Mouse (Mus musculus) MEL (cell line): ENCODE data around the gene Endou. TPM values are rescaled to one million over a fixed set of nuclear protein-coding genes. Genes with fewer than 3 reads are reported as not detected.

ENCODE experiments used
- DNase-seq: peaks from one replicate; pipeline ENCODE4 v3.0.0; 2011; ENCODE audit warnings: low read depth, low spot score
- H3K27ac ChIP-seq: 2 replicates; pipeline ENCODE4 v1.5.1; 2012; ENCODE audit warnings: low read depth, mild to moderate bottlenecking, control low read depth, low read length, moderate library complexity; ENCODE audit not compliant: control insufficient read depth
- H3K27me3 ChIP-seq, 2 experiments: fragments of 150-350 bp in 1 of 2; sonication (generic) in 1 of 2; 2 replicates each; pipeline ENCODE4 v1.6.1; 2012; ENCODE audit warnings: low read length in 2 of 2, mild to moderate bottlenecking in 2 of 2, improper control_type of control experiment in 1 of 2, moderate library complexity in 1 of 2; ENCODE audit not compliant: insufficient read depth in 2 of 2, control insufficient read depth in 1 of 2
- H3K36me3 ChIP-seq, 2 experiments: 2 replicates each; pipeline ENCODE4 v1.6.1; 2012 to 2014; ENCODE audit warnings: low read length in 2 of 2, improper control_type of control experiment in 1 of 2, inconsistent platforms in 1 of 2, mild to moderate bottlenecking in 1 of 2; ENCODE audit not compliant: insufficient read depth in 2 of 2, control insufficient read depth in 1 of 2
- H3K4me1 ChIP-seq, 2 experiments: fragments of 150-350 bp in 1 of 2; sonication (generic) in 1 of 2; 2 replicates each; pipeline ENCODE4 v1.6.1; 2012; ENCODE audit warnings: low read length in 2 of 2, improper control_type of control experiment in 1 of 2, mild to moderate bottlenecking in 1 of 2; ENCODE audit not compliant: insufficient read depth in 2 of 2, control insufficient read depth in 1 of 2
- H3K4me3 ChIP-seq, 2 experiments: fragments of 150-350 bp in 1 of 2; sonication (generic) in 1 of 2; 2 replicates each; pipeline ENCODE4 v1.5.1; 2012; ENCODE audit warnings: low read depth in 2 of 2, low read length in 2 of 2, mild to moderate bottlenecking in 2 of 2, moderate library complexity in 2 of 2, control low read depth in 1 of 2, improper control_type of control experiment in 1 of 2; ENCODE audit not compliant: control insufficient read depth in 1 of 2, insufficient read depth in 1 of 2
- H3K79me2 ChIP-seq: 2 replicates; pipeline ENCODE4 v1.6.1; 2012; ENCODE audit warnings: mild to moderate bottlenecking, low read length, moderate library complexity; ENCODE audit not compliant: control insufficient read depth, poor library complexity, insufficient read depth
- H3K9ac ChIP-seq: 2 replicates; pipeline ENCODE4 v1.6.1; 2012; ENCODE audit warnings: low read depth, mild to moderate bottlenecking, control low read depth, low read length, moderate library complexity; ENCODE audit not compliant: control insufficient read depth, poor library complexity, severe bottlenecking
- H3K9me3 ChIP-seq: fragments of 150-350 bp; sonication (generic); replicated peaks from 2 replicates; pipeline ENCODE4 v1.6.1; 2012; ENCODE audit warnings: mild to moderate bottlenecking, low read length, improper control_type of control experiment, moderate library complexity; ENCODE audit not compliant: insufficient read depth
- CHD1 ChIP-seq: IDR thresholded peaks from 2 replicates; pipeline ENCODE4 v1.6.1; 2012; ENCODE audit warnings: low read depth, mild to moderate bottlenecking, inconsistent platforms, low read length, improper control_type of control experiment
- CTCF ChIP-seq, 3 experiments: IDR thresholded peaks in 2 of 3; conservative IDR thresholded peaks in 1 of 3; 2 replicates each; pipeline ENCODE4 v1.5.1; 2011 to 2012; ENCODE audit warnings: low read length in 3 of 3, low read depth in 2 of 3, mild to moderate bottlenecking in 2 of 3, improper control_type of control experiment in 1 of 3, inconsistent platforms in 1 of 3, mixed read lengths in 1 of 3, moderate library complexity in 1 of 3; ENCODE audit not compliant: control insufficient read depth in 1 of 3, insufficient read depth in 1 of 3, poor library complexity in 1 of 3, severe bottlenecking in 1 of 3
- ETS1 ChIP-seq: IDR thresholded peaks from 2 replicates; pipeline ENCODE4 v1.6.1; 2012; ENCODE audit warnings: low read depth, mild to moderate bottlenecking, inconsistent platforms, low read length, improper control_type of control experiment, moderate library complexity
- KAT2A ChIP-seq: conservative IDR thresholded peaks from 2 replicates; pipeline ENCODE4 v1.6.1; 2012; ENCODE audit warnings: low read depth, low read length, improper control_type of control experiment, inconsistent platforms
- MAFK ChIP-seq: IDR thresholded peaks from 2 replicates; pipeline ENCODE4 v1.6.1; 2011; ENCODE audit warnings: low read depth, mild to moderate bottlenecking, low read length, improper control_type of control experiment, borderline replicate concordance
- MAX ChIP-seq: IDR thresholded peaks from 2 replicates; pipeline ENCODE4 v1.6.1; 2011; ENCODE audit warnings: low read length, improper control_type of control experiment
- MAZ ChIP-seq: IDR thresholded peaks from 2 replicates; pipeline ENCODE4 v1.6.1; 2012; ENCODE audit warnings: low read depth, mild to moderate bottlenecking, inconsistent platforms, low read length, improper control_type of control experiment
- MEF2A ChIP-seq: IDR thresholded peaks from 2 replicates; pipeline ENCODE4 v1.6.1; 2014; ENCODE audit warnings: low read depth, mild to moderate bottlenecking, inconsistent platforms, low read length, improper control_type of control experiment; ENCODE audit not compliant: poor library complexity, insufficient replicate concordance, severe bottlenecking; ENCODE audit errors: extremely low read depth
- MYC ChIP-seq: IDR thresholded peaks from 2 replicates; pipeline ENCODE4 v1.6.1; 2011; ENCODE audit warnings: low read depth, mild to moderate bottlenecking, low read length, improper control_type of control experiment, moderate library complexity
- NELFE ChIP-seq: IDR thresholded peaks from 2 replicates; pipeline ENCODE4 v1.6.1; 2011; ENCODE audit warnings: low read depth, low read length, improper control_type of control experiment
- POLR2A ChIP-seq, 2 experiments: IDR thresholded peaks; 2 replicates each; pipeline ENCODE4 v1.6.1; 2011 to 2012; ENCODE audit warnings: low read length in 2 of 2, mild to moderate bottlenecking in 2 of 2, control low read depth in 1 of 2, improper control_type of control experiment in 1 of 2, low read depth in 1 of 2, moderate library complexity in 1 of 2; ENCODE audit not compliant: control insufficient read depth in 1 of 2, insufficient read depth in 1 of 2, poor library complexity in 1 of 2
- POLR2AphosphoS5 ChIP-seq: IDR thresholded peaks from 2 replicates; pipeline ENCODE4 v1.6.1; 2012; ENCODE audit warnings: low read depth, borderline replicate concordance, mild to moderate bottlenecking, inconsistent platforms, low read length, moderate library complexity, mixed read lengths
- RCOR1 ChIP-seq: IDR thresholded peaks from 2 replicates; pipeline ENCODE4 v1.6.1; 2012; ENCODE audit warnings: low read depth, mild to moderate bottlenecking, inconsistent platforms, low read length, improper control_type of control experiment
- SIN3A ChIP-seq: IDR thresholded peaks from 2 replicates; pipeline ENCODE4 v1.6.1; 2012; ENCODE audit warnings: low read length, improper control_type of control experiment, inconsistent platforms
- TAL1 ChIP-seq: IDR thresholded peaks from 2 replicates; pipeline ENCODE4 v1.6.1; 2012; ENCODE audit warnings: mild to moderate bottlenecking, inconsistent platforms, low read length, moderate library complexity, mixed read lengths
- TCF12 ChIP-seq: IDR thresholded peaks from 2 replicates; pipeline ENCODE4 v1.6.1; 2014; ENCODE audit warnings: low read depth, mild to moderate bottlenecking, inconsistent platforms, low read length, improper control_type of control experiment, moderate library complexity
- UBTF ChIP-seq: IDR thresholded peaks from 2 replicates; pipeline ENCODE4 v1.6.1; 2012; ENCODE audit warnings: low read depth, mild to moderate bottlenecking, inconsistent platforms, low read length, improper control_type of control experiment, moderate library complexity, borderline replicate concordance; ENCODE audit not compliant: insufficient read depth
- USF2 ChIP-seq, 2 experiments: IDR thresholded peaks; 2 replicates each; pipeline ENCODE4 v1.6.1; 2011 to 2012; ENCODE audit warnings: improper control_type of control experiment in 2 of 2, low read length in 2 of 2, borderline replicate concordance in 1 of 2, inconsistent platforms in 1 of 2, low read depth in 1 of 2, mild to moderate bottlenecking in 1 of 2; ENCODE audit not compliant: insufficient read depth in 1 of 2
- ZC3H11A ChIP-seq: IDR thresholded peaks from 2 replicates; pipeline ENCODE4 v1.6.1; 2012; ENCODE audit warnings: low read depth, mild to moderate bottlenecking, inconsistent platforms, low read length, improper control_type of control experiment
- ZKSCAN1 ChIP-seq: IDR thresholded peaks from 2 replicates; pipeline ENCODE4 v1.6.1; 2012; ENCODE audit warnings: low read depth, mild to moderate bottlenecking, inconsistent platforms, low read length, improper control_type of control experiment, moderate library complexity
- ZMIZ1 ChIP-seq: IDR thresholded peaks from 2 replicates; pipeline ENCODE4 v1.6.1; 2012; ENCODE audit warnings: low read depth, mild to moderate bottlenecking, inconsistent platforms, low read length, improper control_type of control experiment, moderate library complexity
- polyA plus RNA-seq, 2 experiments: library from polyadenylated mRNA; stranded (reverse) in 1 of 2; unstranded in 1 of 2; fragments of >175 nt in 1 of 2; fragments of >200 nt in 1 of 2; gene quantifications; 2 replicates each; pipeline versions ENCODE4 v1.2.1 to v1.2.4; 2012; ENCODE audit warnings: low replicate concordance in 2 of 2, low read depth in 1 of 2; ENCODE audit not compliant: insufficient read length in 2 of 2, insufficient read depth in 1 of 2, missing spikeins in 1 of 2
- total RNA-seq: library from RNA; depleted of rRNA; stranded (reverse); fragments of 300-350 nt; gene quantifications from 2 replicates; pipeline ENCODE4 v1.2.3, GENCODE M21; 2012

Gene Endou
- total and polyA plus RNA-seq, 3 experiments, result 0.08 to 0.10 TPM; not detected in 1

- Histone ChIP-seq H3K9ac (no peak overlapping the region), H3K9me3 (no peaks in the 10 kb centered on the region), H3K79me2 (no peaks in the 10 kb centered on the region), H3K27ac (no peak overlapping the region), H3K4me3 (no peak overlapping the region), H3K36me3 (no peaks in the 10 kb centered on the region), H3K27me3 (peaks cover 33 to 34% of the 10 kb centered on the region in 2 experiments), H3K4me1 (no peaks in the 10 kb centered on the region)
- no peak for TF ChIP-seq NELFE
- no peak for TF ChIP-seq MAFK
- no peak for TF ChIP-seq MAZ
- no peak for TF ChIP-seq MAX
- TF ChIP-seq USF2 (IDR thresholded peaks at IDR 0.05; ENCODE audit: borderline replicate concordance in 1 of 2, insufficient read depth in 1 of 2, low read depth in 1 of 2, low read length in 2 of 2), result no peak
- TF ChIP-seq KAT2A, result no peak
- TF ChIP-seq TAL1, result no peak
- no peak for TF ChIP-seq ZMIZ1
- no peak for TF ChIP-seq TCF12
- no peak for TF ChIP-seq ETS1
- TF ChIP-seq POLR2AphosphoS5, result no peak
- TF ChIP-seq CTCF (IDR thresholded peaks at IDR 0.05 in 2 of 3, conservative IDR thresholded peaks at IDR 0.05 in 1 of 3; ENCODE audit: control insufficient read depth in 1 of 3, insufficient read depth in 1 of 3, low read depth in 2 of 3, low read length in 3 of 3, poor library complexity in 1 of 3, severe bottlenecking in 1 of 3), result no peak
- TF ChIP-seq UBTF, result no peak
- no peak for TF ChIP-seq ZC3H11A
- no peak for TF ChIP-seq POLR2A (IDR thresholded peaks at IDR 0.05; ENCODE audit: control insufficient read depth in 1 of 2, insufficient read depth in 1 of 2, low read depth in 1 of 2, low read length in 2 of 2, poor library complexity in 1 of 2)
- no peak for DNase-seq
These were observed 29.8 kb upstream of the Endou start for GRCm38 (mm10) chr15:97760952-97761351.

GRCm38 (mm10) chr15:97760006-97760405, 28.9 kb upstream of the Endou start:
- Histone ChIP-seq H3K4me3 (no peak overlapping the region), H3K9ac (no peak overlapping the region), H3K79me2 (no peaks in the 10 kb centered on the region), H3K27ac (no peak overlapping the region), H3K4me1 (no peaks in the 10 kb centered on the region), H3K9me3 (no peaks in the 10 kb centered on the region), H3K36me3 (no peaks in the 10 kb centered on the region), H3K27me3 (peaks cover 27 to 29% of the 10 kb centered on the region in 2 experiments)
- no peak for DNase-seq
- TF ChIP-seq RCOR1 (no peak), MAFK (no peak), POLR2AphosphoS5 (no peak), CHD1 (no peak), CTCF (IDR thresholded peaks at IDR 0.05 in 2 of 3, conservative IDR thresholded peaks at IDR 0.05 in 1 of 3; ENCODE audit: control insufficient read depth in 1 of 3, insufficient read depth in 1 of 3, low read depth in 2 of 3, low read length in 3 of 3, poor library complexity in 1 of 3, severe bottlenecking in 1 of 3) (no peak), MYC (no peak), SIN3A (no peak), MEF2A (no peak), ZMIZ1 (no peak), ZKSCAN1 (no peak)
